Mouse (Mus musculus): ENCODE results near the gene Hk1.

Gene Hk1

GRCm38 (mm10) chr10:62341956-62342355 is 37.8 kb downstream of the Hk1 start:
- in situ Hi-C loops (cut with MboI, MseI), result loop anchor here (25.0 kb wide), 1 partner anchor 655 kb away; the partner anchor contains the start of genes Sar1a and Tysnd1

GRCm38 (mm10) chr10:62340991-62341390 is 38.7 kb downstream of the Hk1 start:
- in situ Hi-C loops (cut with MboI, MseI), result loop anchor here (25.0 kb wide), 1 partner anchor 654 kb away; the partner anchor contains the start of genes Sar1a and Tysnd1

GRCm38 (mm10) chr10:62340095-62340731 is 39.5 kb downstream of the Hk1 start:
- in situ Hi-C loops (cut with MboI, MseI), result loop anchor here (25.0 kb wide), 1 partner anchor 653 kb away; the partner anchor contains the start of genes Sar1a and Tysnd1

GRCm38 (mm10) chr10:62339211-62340094 is 40.3 kb downstream of the Hk1 start:
- in situ Hi-C loops (cut with MboI, MseI), result loop anchor here (25.0 kb wide), 1 partner anchor 652 kb away; the partner anchor contains the start of genes Sar1a and Tysnd1

- in situ Hi-C loops (cut with MboI, MseI), result loop anchor here (25.0 kb wide), 1 partner anchor 651 kb away; the partner anchor contains the start of genes Sar1a and Tysnd1
Observed at GRCm38 (mm10) chr10:62338626-62339025, 41.1 kb downstream of the Hk1 start.

GRCm38 (mm10) chr10:62338176-62338575 is 41.5 kb downstream of the Hk1 start:
- in situ Hi-C loops (cut with MboI, MseI), result loop anchor here (25.0 kb wide), 1 partner anchor 651 kb away; the partner anchor contains the start of genes Sar1a and Tysnd1

GRCm38 (mm10) chr10:62336601-62337578 is 42.8 kb downstream of the Hk1 start:
- in situ Hi-C loops (cut with MboI, MseI), result loop anchor here (25.0 kb wide), 1 partner anchor 650 kb away; the partner anchor contains the start of genes Sar1a and Tysnd1

- in situ Hi-C loops (cut with MboI, MseI), result loop anchor here (25.0 kb wide), 1 partner anchor 648 kb away; the partner anchor contains the start of genes Sar1a and Tysnd1
Observed at GRCm38 (mm10) chr10:62335423-62335776, 44.3 kb downstream of the Hk1 start.

GRCm38 (mm10) chr10:62334686-62335422 is 44.9 kb downstream of the Hk1 start:
- in situ Hi-C loops (cut with MboI, MseI), result loop anchor here (25.0 kb wide), 1 partner anchor 648 kb away; the partner anchor contains the start of genes Sar1a and Tysnd1

- in situ Hi-C loops (cut with MboI, MseI), result loop anchor here (25.0 kb wide), 1 partner anchor 646 kb away; the partner anchor contains the start of genes Sar1a and Tysnd1
Observed at GRCm38 (mm10) chr10:62333269-62333668, 46.4 kb downstream of the Hk1 start.

- in situ Hi-C loops (cut with MboI, MseI), result loop anchor here (25.0 kb wide), 1 partner anchor 645 kb away; the partner anchor contains the start of genes Sar1a and Tysnd1
Observed at GRCm38 (mm10) chr10:62332514-62332913, 47.2 kb downstream of the Hk1 start.

- in situ Hi-C loops (cut with MboI, MseI), result loop anchor here (25.0 kb wide), 1 partner anchor 644 kb away; the partner anchor contains the start of genes Sar1a and Tysnd1
Observed at GRCm38 (mm10) chr10:62331771-62332170, 47.9 kb downstream of the Hk1 start.

- in situ Hi-C loops (cut with MboI, MseI), result loop anchor here (25.0 kb wide), 1 partner anchor 644 kb away; the partner anchor contains the start of genes Sar1a and Tysnd1
Observed at GRCm38 (mm10) chr10:62331296-62331695, 48.4 kb downstream of the Hk1 start.

- in situ Hi-C loops (cut with MboI, MseI), result loop anchor here (25.0 kb wide), 1 partner anchor 643 kb away; the partner anchor contains the start of genes Sar1a and Tysnd1
Observed at GRCm38 (mm10) chr10:62329846-62330245, 49.9 kb downstream of the Hk1 start.

- in situ Hi-C loops (cut with MboI, MseI), result loop anchor here (25.0 kb wide), 1 partner anchor 642 kb away; the partner anchor contains the start of genes Sar1a and Tysnd1
Observed at GRCm38 (mm10) chr10:62328886-62329412, 50.8 kb downstream of the Hk1 start.

GRCm38 (mm10) chr10:62327572-62328317 is 52.0 kb downstream of the Hk1 start:
- in situ Hi-C loops (cut with MboI, MseI), result loop anchor here (25.0 kb wide), 1 partner anchor 640 kb away; the partner anchor contains the start of genes Sar1a and Tysnd1

- in situ Hi-C loops (cut with MboI, MseI), result loop anchor here (25.0 kb wide), 1 partner anchor 640 kb away; the partner anchor contains the start of genes Sar1a and Tysnd1
Observed at GRCm38 (mm10) chr10:62326818-62327571, 52.7 kb downstream of the Hk1 start.
